Mouse (Mus musculus) MEL (cell line): Measurements from ENCODE around the gene Gtf2i. TPM values are rescaled to one million over a fixed set of nuclear protein-coding genes. Genes with fewer than 3 reads are reported as not detected.

Source experiments
- DNase-seq: peaks from one replicate; pipeline ENCODE4 v3.0.0; 2011; ENCODE audit warnings: low read depth, low spot score
- H3K27ac ChIP-seq: 2 replicates; pipeline ENCODE4 v1.5.1; 2012; ENCODE audit warnings: low read depth, mild to moderate bottlenecking, control low read depth, low read length, moderate library complexity; ENCODE audit not compliant: control insufficient read depth
- H3K27me3 ChIP-seq, 2 experiments: fragments of 150-350 bp in 1 of 2; sonication (generic) in 1 of 2; 2 replicates each; pipeline ENCODE4 v1.6.1; 2012; ENCODE audit warnings: low read length in 2 of 2, mild to moderate bottlenecking in 2 of 2, improper control_type of control experiment in 1 of 2, moderate library complexity in 1 of 2; ENCODE audit not compliant: insufficient read depth in 2 of 2, control insufficient read depth in 1 of 2
- H3K36me3 ChIP-seq, 2 experiments: 2 replicates each; pipeline ENCODE4 v1.6.1; 2012 to 2014; ENCODE audit warnings: low read length in 2 of 2, improper control_type of control experiment in 1 of 2, inconsistent platforms in 1 of 2, mild to moderate bottlenecking in 1 of 2; ENCODE audit not compliant: insufficient read depth in 2 of 2, control insufficient read depth in 1 of 2
- H3K4me1 ChIP-seq, 2 experiments: fragments of 150-350 bp in 1 of 2; sonication (generic) in 1 of 2; 2 replicates each; pipeline ENCODE4 v1.6.1; 2012; ENCODE audit warnings: low read length in 2 of 2, improper control_type of control experiment in 1 of 2, mild to moderate bottlenecking in 1 of 2; ENCODE audit not compliant: insufficient read depth in 2 of 2, control insufficient read depth in 1 of 2
- H3K4me3 ChIP-seq, 2 experiments: fragments of 150-350 bp in 1 of 2; sonication (generic) in 1 of 2; 2 replicates each; pipeline ENCODE4 v1.5.1; 2012; ENCODE audit warnings: low read depth in 2 of 2, low read length in 2 of 2, mild to moderate bottlenecking in 2 of 2, moderate library complexity in 2 of 2, control low read depth in 1 of 2, improper control_type of control experiment in 1 of 2; ENCODE audit not compliant: control insufficient read depth in 1 of 2, insufficient read depth in 1 of 2
- H3K79me2 ChIP-seq: 2 replicates; pipeline ENCODE4 v1.6.1; 2012; ENCODE audit warnings: mild to moderate bottlenecking, low read length, moderate library complexity; ENCODE audit not compliant: control insufficient read depth, poor library complexity, insufficient read depth
- H3K9ac ChIP-seq: 2 replicates; pipeline ENCODE4 v1.6.1; 2012; ENCODE audit warnings: low read depth, mild to moderate bottlenecking, control low read depth, low read length, moderate library complexity; ENCODE audit not compliant: control insufficient read depth, poor library complexity, severe bottlenecking
- H3K9me3 ChIP-seq: fragments of 150-350 bp; sonication (generic); replicated peaks from 2 replicates; pipeline ENCODE4 v1.6.1; 2012; ENCODE audit warnings: mild to moderate bottlenecking, low read length, improper control_type of control experiment, moderate library complexity; ENCODE audit not compliant: insufficient read depth
- BHLHE40 ChIP-seq: IDR thresholded peaks from 2 replicates; pipeline ENCODE4 v1.6.1; 2012; ENCODE audit warnings: low read depth, mild to moderate bottlenecking, inconsistent platforms, low read length, improper control_type of control experiment, borderline replicate concordance
- CHD1 ChIP-seq: IDR thresholded peaks from 2 replicates; pipeline ENCODE4 v1.6.1; 2012; ENCODE audit warnings: low read depth, mild to moderate bottlenecking, inconsistent platforms, low read length, improper control_type of control experiment
- CHD2 ChIP-seq: IDR thresholded peaks from 2 replicates; pipeline ENCODE4 v1.6.1; 2011; ENCODE audit warnings: low read length, improper control_type of control experiment
- E2F4 ChIP-seq: IDR thresholded peaks from 2 replicates; pipeline ENCODE4 v1.6.1; 2011; ENCODE audit warnings: low read depth, low read length, improper control_type of control experiment, borderline replicate concordance
- EP300 ChIP-seq, 2 experiments: IDR thresholded peaks; 2 replicates each; pipeline ENCODE4 v1.6.1; 2011; ENCODE audit warnings: improper control_type of control experiment in 2 of 2, low read length in 2 of 2, low read depth in 1 of 2, mild to moderate bottlenecking in 1 of 2
- GATA1 ChIP-seq: IDR thresholded peaks from 2 replicates; pipeline ENCODE4 v1.6.1; 2011; ENCODE audit warnings: low read depth, low read length, improper control_type of control experiment
- JUND ChIP-seq: IDR thresholded peaks from 2 replicates; pipeline ENCODE4 v1.6.1; 2011; ENCODE audit warnings: low read depth, mild to moderate bottlenecking, improper control_type of control experiment, low read length
- MAX ChIP-seq: IDR thresholded peaks from 2 replicates; pipeline ENCODE4 v1.6.1; 2011; ENCODE audit warnings: low read length, improper control_type of control experiment
- MEF2A ChIP-seq: IDR thresholded peaks from 2 replicates; pipeline ENCODE4 v1.6.1; 2014; ENCODE audit warnings: low read depth, mild to moderate bottlenecking, inconsistent platforms, low read length, improper control_type of control experiment; ENCODE audit not compliant: poor library complexity, insufficient replicate concordance, severe bottlenecking; ENCODE audit errors: extremely low read depth
- NRF1 ChIP-seq: IDR thresholded peaks from 2 replicates; pipeline ENCODE4 v1.6.1; 2014; ENCODE audit warnings: low read depth, mild to moderate bottlenecking, inconsistent platforms, low read length, improper control_type of control experiment, moderate library complexity; ENCODE audit not compliant: poor library complexity, insufficient read depth, severe bottlenecking
- POLR2A ChIP-seq, 2 experiments: IDR thresholded peaks; 2 replicates each; pipeline ENCODE4 v1.6.1; 2011 to 2012; ENCODE audit warnings: low read length in 2 of 2, mild to moderate bottlenecking in 2 of 2, control low read depth in 1 of 2, improper control_type of control experiment in 1 of 2, low read depth in 1 of 2, moderate library complexity in 1 of 2; ENCODE audit not compliant: control insufficient read depth in 1 of 2, insufficient read depth in 1 of 2, poor library complexity in 1 of 2
- TAL1 ChIP-seq: IDR thresholded peaks from 2 replicates; pipeline ENCODE4 v1.6.1; 2012; ENCODE audit warnings: mild to moderate bottlenecking, inconsistent platforms, low read length, moderate library complexity, mixed read lengths
- TCF12 ChIP-seq: IDR thresholded peaks from 2 replicates; pipeline ENCODE4 v1.6.1; 2014; ENCODE audit warnings: low read depth, mild to moderate bottlenecking, inconsistent platforms, low read length, improper control_type of control experiment, moderate library complexity
- USF1 ChIP-seq: IDR thresholded peaks from 2 replicates; pipeline ENCODE4 v1.6.1; 2014; ENCODE audit warnings: low read depth, mild to moderate bottlenecking, inconsistent platforms, low read length, improper control_type of control experiment, moderate library complexity
- ZC3H11A ChIP-seq: IDR thresholded peaks from 2 replicates; pipeline ENCODE4 v1.6.1; 2012; ENCODE audit warnings: low read depth, mild to moderate bottlenecking, inconsistent platforms, low read length, improper control_type of control experiment
- ZKSCAN1 ChIP-seq: IDR thresholded peaks from 2 replicates; pipeline ENCODE4 v1.6.1; 2012; ENCODE audit warnings: low read depth, mild to moderate bottlenecking, inconsistent platforms, low read length, improper control_type of control experiment, moderate library complexity
- ZMIZ1 ChIP-seq: IDR thresholded peaks from 2 replicates; pipeline ENCODE4 v1.6.1; 2012; ENCODE audit warnings: low read depth, mild to moderate bottlenecking, inconsistent platforms, low read length, improper control_type of control experiment, moderate library complexity
- polyA plus RNA-seq, 2 experiments: library from polyadenylated mRNA; stranded (reverse) in 1 of 2; unstranded in 1 of 2; fragments of >175 nt in 1 of 2; fragments of >200 nt in 1 of 2; gene quantifications; 2 replicates each; pipeline versions ENCODE4 v1.2.1 to v1.2.4; 2012; ENCODE audit warnings: low replicate concordance in 2 of 2, low read depth in 1 of 2; ENCODE audit not compliant: insufficient read length in 2 of 2, insufficient read depth in 1 of 2, missing spikeins in 1 of 2
- total RNA-seq: library from RNA; depleted of rRNA; stranded (reverse); fragments of 300-350 nt; gene quantifications from 2 replicates; pipeline ENCODE4 v1.2.3, GENCODE M21; 2012

The Gtf2i gene
- total and polyA plus RNA-seq, 3 experiments: 46.7 to 151 (median 128) TPM

- H3K27me3 ChIP-seq: no peaks in the 10 kb centered on the region
- H3K4me3 ChIP-seq: no peak overlapping the region
- TF ChIP-seq NRF1: no peak
- no peak for TF ChIP-seq USF1
- TF ChIP-seq POLR2A (IDR thresholded peaks at IDR 0.05; ENCODE audit: control insufficient read depth in 1 of 2, insufficient read depth in 1 of 2, low read depth in 1 of 2, low read length in 2 of 2, poor library complexity in 1 of 2): no peak
- TF ChIP-seq E2F4: no peak
- TF ChIP-seq ZC3H11A: no peak
- TF ChIP-seq TAL1: no peak
- no peak for TF ChIP-seq MEF2A
- no peak for TF ChIP-seq TCF12
- TF ChIP-seq BHLHE40: no peak
- TF ChIP-seq MAX: no peak
- TF ChIP-seq JUND: no peak
- TF ChIP-seq CHD2: no peak
- no peak for TF ChIP-seq GATA1
- no peak for TF ChIP-seq CHD1
- no peak for TF ChIP-seq EP300 (IDR thresholded peaks at IDR 0.05; ENCODE audit: low read depth in 1 of 2, low read length in 2 of 2)
- TF ChIP-seq ZMIZ1: no peak
- no peak for TF ChIP-seq ZKSCAN1
- H3K9ac ChIP-seq: no peak overlapping the region
- no peaks in the 10 kb centered on the region for H3K4me1 ChIP-seq
- H3K36me3 ChIP-seq: peaks cover 0 to 23% of the 10 kb centered on the region in 2 experiments; a peak in 2 of 4 replicates
- no peaks in the 10 kb centered on the region for H3K9me3 ChIP-seq
- DNase-seq: no peak
- H3K27ac ChIP-seq: no peak overlapping the region
- H3K79me2 ChIP-seq: no peaks in the 10 kb centered on the region
Observed at GRCm38 (mm10) chr5:134258934-134259333, 55.6 kb downstream of the Gtf2i start.

GRCm38 (mm10) chr5:134258395-134258794 is 56.2 kb downstream of the Gtf2i start:
- H3K4me1 ChIP-seq: no peaks in the 10 kb centered on the region
- no peak for DNase-seq
- no peak overlapping the region for H3K4me3 ChIP-seq
- no peak overlapping the region for H3K27ac ChIP-seq
- TF ChIP-seq GATA1: no peak
- no peak for TF ChIP-seq MAX
- H3K9me3 ChIP-seq: no peaks in the 10 kb centered on the region
- no peaks in the 10 kb centered on the region for H3K27me3 ChIP-seq
- no peaks in the 10 kb centered on the region for H3K79me2 ChIP-seq
- H3K9ac ChIP-seq: no peak overlapping the region
- peaks cover 0 to 23% of the 10 kb centered on the region in 2 experiments; a peak in 2 of 4 replicates for H3K36me3 ChIP-seq
